Mouse (Mus musculus) kidney, adult 2 months (tissue): Measurements from ENCODE around the gene Aldh3b3.

Source experiments
- CTCF ChIP-seq: fragments of 200-500 bp; conservative IDR thresholded peaks from 2 replicates; pipeline ENCODE4 v1.5.1; 2011; ENCODE audit warnings: low read depth, mild to moderate bottlenecking, control low read depth, low read length, moderate library complexity, mixed read lengths; ENCODE audit not compliant: insufficient read depth, insufficient read length
- POLR2A ChIP-seq: fragments of 200-500 bp; IDR thresholded peaks from one replicate; pipeline ENCODE4 v1.6.1; 2011; ENCODE audit warnings: low read depth, low read length, control low read depth

- no peak for TF ChIP-seq POLR2A
- TF ChIP-seq CTCF = no peak
These were observed 16.1 kb upstream of the Aldh3b3 start for GRCm38 (mm10) chr19:3942315-3942714.
